Mouse (Mus musculus): ENCODE measurements around the gene Scnm1. TPM values are rescaled to one million over a fixed set of nuclear protein-coding genes. Genes with fewer than 3 reads are reported as not detected.

Gene Scnm1
- polyA plus RNA-seq, 1 experiment from 2014 or later: 70.3 TPM

Small RNA genes within 50 kb of the gene (microRNA-seq; reads per million reads assigned to microRNA genes)
- not detected for gene Mir8099-1

Other genes with a start within 250 kb of the Scnm1 start
- 354 and 364 TPM in 2 replicates for gene Psmb4, start 247.1 kb downstream of the Scnm1 start, polyA plus RNA-seq (2014; fragmentation: Nextera tagmentation; extraction: Ambion mirVana)
- gene Selenbp1, start 201.0 kb downstream of the Scnm1 start, polyA plus RNA-seq (2014; fragmentation: Nextera tagmentation; extraction: Ambion mirVana): 74.2 and 74.5 TPM in 2 replicates
- 9.7 and 10.1 TPM in 2 replicates for gene Rfx5, start 179.9 kb downstream of the Scnm1 start, polyA plus RNA-seq (2014; fragmentation: Nextera tagmentation; extraction: Ambion mirVana)
- 24.1 and 24.8 TPM in 2 replicates for gene Pi4kb, start 159.3 kb downstream of the Scnm1 start, polyA plus RNA-seq (2014; fragmentation: Nextera tagmentation; extraction: Ambion mirVana)
- gene Zfp687, start 118.6 kb downstream of the Scnm1 start, polyA plus RNA-seq (2014; fragmentation: Nextera tagmentation; extraction: Ambion mirVana): 23.9 and 27.8 TPM in 2 replicates
- gene Psmd4, start 91.4 kb downstream of the Scnm1 start, polyA plus RNA-seq (2014; fragmentation: Nextera tagmentation; extraction: Ambion mirVana): 237 and 260 TPM in 2 replicates
- gene Pip5k1a, start 27.1 kb downstream of the Scnm1 start, polyA plus RNA-seq (2014; fragmentation: Nextera tagmentation; extraction: Ambion mirVana): 12.5 and 16.0 TPM in 2 replicates
- 143 and 149 TPM in 2 replicates for gene Vps72, start 23.0 kb downstream of the Scnm1 start, polyA plus RNA-seq (2014; fragmentation: Nextera tagmentation; extraction: Ambion mirVana)
- 0.91 and 1.7 TPM in 2 replicates for gene Tmod4, start 9.5 kb downstream of the Scnm1 start, polyA plus RNA-seq (2014; fragmentation: Nextera tagmentation; extraction: Ambion mirVana)
- 8.0 and 10.1 TPM in 2 replicates for gene Lysmd1, start 77 bp upstream of the Scnm1 start, polyA plus RNA-seq (2014; fragmentation: Nextera tagmentation; extraction: Ambion mirVana)
- 3.2 TPM in 2 replicates for gene Tnfaip8l2, start 8.3 kb upstream of the Scnm1 start, polyA plus RNA-seq (2014; fragmentation: Nextera tagmentation; extraction: Ambion mirVana)
- 4.8 and 5.3 TPM in 2 replicates for gene Sema6c, start 26.4 kb upstream of the Scnm1 start, polyA plus RNA-seq (2014; fragmentation: Nextera tagmentation; extraction: Ambion mirVana)
- 10.8 and 10.9 TPM in 2 replicates for gene Gabpb2, start 83.9 kb upstream of the Scnm1 start, polyA plus RNA-seq (2014; fragmentation: Nextera tagmentation; extraction: Ambion mirVana)
- 92.6 and 98.7 TPM in 2 replicates for gene Cdc42se1, start 94.7 kb upstream of the Scnm1 start, polyA plus RNA-seq (2014; fragmentation: Nextera tagmentation; extraction: Ambion mirVana)
- gene Mllt11, start 98.2 kb upstream of the Scnm1 start, polyA plus RNA-seq (2014; fragmentation: Nextera tagmentation; extraction: Ambion mirVana): 38.5 and 38.9 TPM in 2 replicates
- gene Gm128, start 107.6 kb upstream of the Scnm1 start, polyA plus RNA-seq (2014; fragmentation: Nextera tagmentation; extraction: Ambion mirVana): 0.26 and 0.40 TPM in 2 replicates
- gene Bnipl, start 117.2 kb upstream of the Scnm1 start, polyA plus RNA-seq (2014; fragmentation: Nextera tagmentation; extraction: Ambion mirVana): 1.0 and 1.7 TPM in 2 replicates
- gene Mindy1, start 147.3 kb upstream of the Scnm1 start, polyA plus RNA-seq (2014; fragmentation: Nextera tagmentation; extraction: Ambion mirVana): 38.5 and 39.8 TPM in 2 replicates
- 16.5 and 20.6 TPM in 2 replicates for gene Prune1, start 148.1 kb upstream of the Scnm1 start, polyA plus RNA-seq (2014; fragmentation: Nextera tagmentation; extraction: Ambion mirVana)
- 1.5 and 1.6 TPM in 2 replicates for gene Anxa9, start 173.2 kb upstream of the Scnm1 start, polyA plus RNA-seq (2014; fragmentation: Nextera tagmentation; extraction: Ambion mirVana)
- gene Cers2, start 180.8 kb upstream of the Scnm1 start, polyA plus RNA-seq (2014; fragmentation: Nextera tagmentation; extraction: Ambion mirVana): 130 and 143 TPM in 2 replicates
- 45.2 and 51.3 TPM in 2 replicates for gene Setdb1, start 223.2 kb upstream of the Scnm1 start, polyA plus RNA-seq (2014; fragmentation: Nextera tagmentation; extraction: Ambion mirVana)